Mouse (Mus musculus) stomach, postnatal 0 days (tissue): ENCODE results near the gene 4930558K02Rik.

Source experiments
- CTCF ChIP-seq: IDR thresholded peaks from 2 replicates; pipeline ENCODE4 v1.5.1; 2016; ENCODE audit warnings: antibody characterized with exemption, low read depth, mild to moderate bottlenecking, moderate library complexity
- EP300 ChIP-seq: optimal IDR thresholded peaks from 2 replicates; pipeline ENCODE3; 2016; ENCODE audit warnings: antibody characterized with exemption

GRCm38 (mm10) chr1:161921928-161922327, 57.5 kb downstream of the 4930558K02Rik start:
- no peak for TF ChIP-seq CTCF
- no peak for TF ChIP-seq EP300
